Mouse (Mus musculus): ENCODE results near the gene Agap3.

The Agap3 gene

DNA sequence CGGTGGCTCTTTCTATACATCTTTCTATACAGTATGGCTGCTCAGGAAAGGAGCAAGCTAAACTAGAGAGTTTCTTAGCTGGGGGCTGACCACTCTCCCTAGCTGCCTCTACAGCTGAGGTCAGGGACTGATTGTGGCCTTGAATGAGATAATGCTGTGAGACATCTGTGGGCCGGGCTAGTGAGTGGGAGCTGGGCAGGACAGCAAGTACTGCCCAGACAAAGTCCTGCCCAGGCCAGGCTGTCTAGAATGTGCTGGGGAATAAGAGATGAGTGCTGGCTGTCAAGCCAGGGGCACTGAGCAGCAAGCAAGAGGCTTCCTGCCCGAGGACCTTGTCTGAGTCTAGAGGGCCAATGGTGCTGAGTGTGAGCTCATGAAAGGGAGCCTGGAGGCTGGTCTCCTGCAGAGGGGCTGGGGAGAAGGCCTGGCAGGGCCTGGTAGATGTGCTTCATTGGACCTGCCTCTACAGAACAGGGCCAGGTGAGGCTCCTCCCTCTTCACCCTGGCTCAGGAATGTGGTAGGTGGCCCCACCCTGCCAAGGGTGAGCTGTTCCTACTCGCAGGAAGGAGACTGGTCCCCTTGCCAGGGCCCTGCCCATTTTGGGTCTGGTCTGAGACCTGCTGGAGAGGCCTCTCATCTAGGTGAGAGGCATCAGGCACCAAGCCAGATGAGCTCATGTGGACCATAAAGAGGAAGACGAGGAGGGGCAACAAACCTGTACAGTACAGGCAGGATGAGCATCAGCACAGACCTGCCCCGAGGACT, 23.7 kb downstream of the Agap3 start:
- peak; percentile 84 for DNase-seq

DNA sequence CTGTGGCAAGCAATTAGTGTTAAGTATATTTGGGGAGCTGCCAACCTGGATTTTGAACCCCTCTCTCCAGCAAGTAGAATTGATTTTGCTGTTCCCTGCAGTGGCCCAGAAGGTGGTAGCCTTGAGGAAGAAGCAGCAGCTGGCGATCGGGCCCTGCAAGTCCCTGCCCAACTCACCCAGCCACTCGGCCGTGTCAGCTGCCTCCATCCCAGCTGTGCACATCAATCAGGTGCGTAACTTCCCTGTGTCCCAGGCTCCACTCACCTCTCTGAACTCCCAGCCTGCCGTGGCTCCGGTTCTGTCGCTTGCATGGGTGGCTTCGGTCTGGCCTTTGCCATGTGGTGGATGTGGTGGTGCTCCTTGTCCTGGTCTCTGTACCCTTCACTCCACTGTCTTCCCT, 25.9 kb downstream of the Agap3 start:
- DNase-seq, result no peak

DNA sequence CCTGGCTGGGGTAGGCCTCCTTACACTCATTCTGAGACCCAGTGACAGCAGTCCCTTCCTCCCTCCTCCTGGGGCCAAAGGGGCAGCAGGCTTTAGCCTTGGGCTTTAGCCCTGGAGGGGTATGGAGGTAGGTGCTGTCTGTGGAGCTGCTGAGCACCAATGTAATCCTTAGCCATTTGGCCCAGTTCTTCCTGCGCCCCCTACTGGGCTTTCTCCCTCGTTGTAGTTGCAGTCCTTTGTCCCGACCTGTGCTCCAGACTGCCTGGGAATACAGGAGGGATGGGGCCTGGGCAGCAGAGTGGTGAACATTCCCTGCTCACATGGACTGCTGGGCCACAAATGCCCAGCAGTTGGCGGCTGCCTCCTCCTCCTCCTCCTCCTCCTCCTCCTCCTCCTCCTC, 29.7 kb downstream of the Agap3 start:
- DNase-seq, result peak; percentile 78

DNA sequence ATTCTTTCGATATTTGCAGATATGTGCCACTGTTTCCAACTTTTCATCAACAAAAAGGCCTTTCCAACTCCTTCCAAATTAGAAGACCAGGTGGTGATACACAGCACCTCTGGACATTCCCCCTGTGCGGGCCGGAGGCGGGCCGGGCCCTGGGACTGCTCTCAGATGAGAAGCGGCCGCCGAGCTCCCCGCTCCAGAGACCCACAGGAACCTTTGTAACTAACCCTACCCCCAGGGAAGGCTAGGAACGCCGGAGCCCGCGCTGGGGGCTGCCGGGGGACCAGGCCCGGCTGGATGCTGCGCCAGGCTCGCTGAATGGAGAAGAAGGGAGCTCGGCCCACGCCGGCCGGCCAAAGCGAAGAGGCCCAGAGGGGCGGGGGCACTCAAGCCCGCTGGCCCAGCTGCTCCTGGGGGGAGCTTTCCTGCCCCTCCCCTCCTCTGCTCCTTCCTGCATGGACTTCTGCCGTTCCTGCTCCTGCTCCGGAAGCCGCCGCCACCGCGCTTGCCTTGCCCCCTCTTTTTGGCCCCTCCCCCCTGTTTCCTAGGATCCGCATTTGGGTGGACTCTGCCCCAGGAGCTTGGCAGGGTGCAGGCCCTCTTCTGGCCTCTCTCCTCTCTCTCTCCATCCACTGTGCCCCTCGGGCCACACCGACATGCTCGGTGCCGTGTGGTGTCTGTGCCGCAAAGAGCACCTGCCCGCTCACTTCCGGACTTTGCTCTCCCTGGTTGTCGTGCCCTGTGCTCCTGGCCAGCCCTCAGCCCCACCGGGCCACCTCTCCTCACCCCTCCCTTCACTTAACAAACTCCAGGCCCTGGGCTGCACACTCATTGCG, 30.5 kb downstream of the Agap3 start:
- DNase-seq, result no peak

DNA sequence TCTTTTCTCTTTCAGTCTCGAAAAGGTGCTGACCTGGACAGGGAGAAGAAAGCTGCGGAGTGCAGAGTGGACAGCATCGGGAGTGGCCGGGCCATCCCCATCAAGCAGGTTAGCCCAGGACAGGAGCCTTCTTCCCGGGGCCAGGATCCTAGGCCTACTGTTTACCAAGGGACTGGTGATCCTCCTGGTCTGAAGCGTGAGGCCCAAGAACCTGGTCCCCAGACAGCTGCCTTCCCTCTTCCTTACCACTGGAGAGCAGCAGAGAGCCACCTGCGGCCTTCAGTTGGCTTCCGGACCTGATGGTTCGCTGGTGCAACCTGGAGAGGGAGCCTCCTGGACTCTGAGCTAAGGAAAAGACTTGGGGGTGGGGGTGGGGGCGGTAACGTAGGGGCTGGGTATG, 31.3 kb downstream of the Agap3 start:
- DNase-seq, result peak; percentile 63

DNA sequence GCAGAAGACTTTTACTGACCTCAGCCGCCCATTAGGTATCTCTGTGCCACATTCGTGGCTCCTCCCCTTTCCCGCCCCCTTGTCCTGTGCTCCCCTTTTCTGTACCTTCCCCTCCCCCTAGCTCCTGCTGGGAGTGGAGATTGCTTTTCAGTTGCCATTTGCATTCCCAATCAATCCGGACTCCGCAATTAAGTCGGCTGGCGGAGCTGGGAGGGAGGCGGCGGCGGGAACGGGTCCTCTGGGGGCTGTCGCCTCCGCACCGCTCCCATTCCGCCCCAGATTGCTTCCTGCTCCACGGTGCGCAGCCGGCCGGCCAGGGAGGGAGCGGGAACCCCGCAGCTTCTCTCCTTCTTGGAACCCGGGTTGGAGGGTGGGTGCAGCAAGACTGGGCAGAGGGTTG, 33.0 kb downstream of the Agap3 start:
- no peak for DNase-seq

DNA sequence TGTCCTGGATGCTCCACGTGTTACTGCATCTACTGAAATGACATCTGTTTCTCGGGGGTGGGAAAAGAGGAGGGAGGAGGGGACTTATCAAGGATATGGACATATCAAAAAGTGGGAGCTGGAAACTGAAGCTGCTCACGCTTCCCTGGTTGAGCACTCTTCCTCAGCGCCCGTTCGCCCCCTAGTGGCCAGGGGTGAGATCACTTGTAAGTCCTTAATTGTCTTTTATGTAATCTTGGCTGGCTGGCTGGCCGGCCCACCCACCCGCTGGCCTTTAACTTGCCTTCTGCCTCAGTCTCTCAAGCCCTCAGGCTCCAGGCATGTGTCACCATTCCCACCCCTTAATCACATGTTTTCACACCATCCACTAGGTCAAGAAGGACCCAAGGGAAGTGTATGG, 34.1 kb downstream of the Agap3 start:
- peak; percentile 94 for DNase-seq

DNA sequence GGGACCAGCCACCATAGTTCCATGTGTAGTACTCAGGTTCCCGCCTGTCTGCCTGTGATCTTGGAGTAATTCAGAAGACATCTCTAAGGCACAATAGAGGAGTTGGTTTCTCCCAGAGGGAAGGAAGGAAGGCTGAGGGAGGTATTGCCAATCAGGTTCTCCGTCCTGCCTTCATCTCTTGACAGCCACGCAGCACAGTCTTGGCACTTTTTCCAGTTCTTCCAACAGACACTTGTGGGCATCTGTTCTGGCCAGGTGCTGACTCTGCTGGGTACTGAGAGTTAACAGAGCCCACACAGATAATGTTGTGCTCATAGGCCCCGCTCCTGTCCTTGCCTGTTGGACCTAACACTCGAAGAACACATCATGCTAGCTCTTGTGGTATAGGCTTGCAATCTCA, 34.8 kb downstream of the Agap3 start:
- DNase-seq, result no peak

DNA sequence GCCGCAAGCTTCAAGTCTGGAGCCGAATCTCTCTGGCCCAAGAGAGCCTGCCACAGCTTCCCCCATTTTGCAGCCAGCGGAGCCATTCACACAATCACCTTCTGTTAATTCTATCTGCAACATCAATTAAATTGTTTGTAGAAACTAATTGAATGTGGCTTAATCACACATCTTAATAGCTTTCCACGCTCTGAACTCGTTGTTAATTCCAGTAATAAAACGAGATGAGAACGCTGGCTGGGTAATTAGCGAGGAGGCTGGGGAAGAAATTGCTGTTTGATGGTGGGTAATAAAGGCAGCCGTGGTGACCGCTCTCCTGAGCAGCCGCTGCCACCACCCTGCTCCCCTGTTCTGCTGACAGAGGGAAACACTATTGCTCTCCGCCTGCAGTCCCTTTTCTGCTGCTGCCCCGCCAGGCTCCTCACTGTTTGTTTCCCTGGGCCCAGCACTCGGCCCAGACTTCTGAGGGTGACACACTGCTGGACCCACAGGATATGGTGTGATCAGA, 38.5 kb downstream of the Agap3 start:
- no peak for DNase-seq

DNA sequence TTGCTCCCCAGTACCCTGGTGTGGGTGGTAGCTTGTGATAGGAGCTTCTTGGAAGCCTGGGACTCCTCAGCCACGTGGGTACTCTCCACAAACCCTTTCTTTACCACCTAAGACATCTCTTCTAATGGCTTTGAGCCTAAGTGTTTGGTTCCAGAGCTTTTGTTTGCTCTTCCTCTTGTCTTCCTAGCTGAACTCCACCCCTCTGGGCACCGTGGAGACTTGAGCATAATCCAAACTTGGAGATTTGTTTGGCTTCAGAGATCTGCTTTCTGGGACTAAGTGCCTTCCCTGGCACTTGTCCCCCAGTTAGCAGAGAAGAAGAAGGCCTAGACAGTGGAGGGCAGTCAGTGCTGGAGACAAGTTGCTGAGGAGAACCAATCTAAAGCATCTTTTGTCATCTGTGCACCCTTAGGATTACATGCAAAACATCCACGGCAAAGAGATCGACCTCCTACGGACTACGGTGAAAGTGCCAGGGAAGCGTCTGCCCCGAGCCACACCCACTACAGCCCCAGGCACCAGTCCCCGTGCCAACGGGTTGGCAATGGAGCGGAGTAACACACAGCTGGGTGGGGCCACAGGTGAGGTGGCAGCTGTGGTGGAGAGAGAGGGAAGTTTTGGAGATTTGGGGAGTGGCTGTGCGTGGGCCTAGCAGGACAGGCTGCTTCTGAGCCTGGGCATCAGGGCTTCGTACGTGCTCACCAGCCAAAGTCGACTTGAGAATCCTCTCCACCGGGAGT, 40.7 kb downstream of the Agap3 start:
- DNase-seq, result peak; percentile 25

DNA sequence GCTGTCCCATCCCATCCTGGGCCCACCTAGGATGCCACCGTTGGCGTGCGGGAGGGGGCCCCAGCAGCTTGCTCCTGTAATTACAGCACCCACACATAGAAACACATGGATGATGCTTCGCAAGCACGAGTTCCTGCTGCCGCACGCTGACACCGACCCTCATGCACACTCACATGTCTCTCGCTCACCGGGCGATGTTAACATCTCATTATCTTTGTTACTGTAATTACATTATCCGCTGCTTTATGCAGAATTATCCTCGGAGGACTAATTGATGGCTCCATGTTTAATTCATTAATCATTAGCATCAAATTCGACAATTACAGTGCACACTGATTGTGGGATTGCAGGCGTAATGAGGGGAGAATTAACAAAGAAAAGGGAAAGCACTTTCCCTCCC, 43.0 kb downstream of the Agap3 start:
- DNase-seq, result no peak

DNA sequence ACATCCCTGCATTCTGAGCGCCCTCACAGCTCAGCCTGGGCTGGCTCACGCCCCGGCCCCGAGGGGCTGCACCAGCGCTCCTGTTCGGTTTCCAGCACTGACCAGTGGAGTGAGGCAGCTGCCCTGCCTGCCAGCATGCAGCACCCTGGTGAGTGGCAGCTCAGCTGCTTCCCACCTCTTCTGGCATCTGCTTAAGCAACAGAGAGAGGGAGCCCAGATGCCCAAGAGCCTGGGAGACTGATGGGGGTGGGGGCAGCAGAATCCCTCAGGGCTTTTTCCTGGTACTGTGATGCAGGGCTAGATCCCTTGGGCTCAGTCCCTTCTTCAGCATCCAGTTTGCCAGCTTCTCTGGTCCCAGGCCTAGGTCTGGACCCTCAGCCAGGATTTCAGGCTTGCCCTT, 44.8 kb downstream of the Agap3 start:
- no peak for DNase-seq

DNA sequence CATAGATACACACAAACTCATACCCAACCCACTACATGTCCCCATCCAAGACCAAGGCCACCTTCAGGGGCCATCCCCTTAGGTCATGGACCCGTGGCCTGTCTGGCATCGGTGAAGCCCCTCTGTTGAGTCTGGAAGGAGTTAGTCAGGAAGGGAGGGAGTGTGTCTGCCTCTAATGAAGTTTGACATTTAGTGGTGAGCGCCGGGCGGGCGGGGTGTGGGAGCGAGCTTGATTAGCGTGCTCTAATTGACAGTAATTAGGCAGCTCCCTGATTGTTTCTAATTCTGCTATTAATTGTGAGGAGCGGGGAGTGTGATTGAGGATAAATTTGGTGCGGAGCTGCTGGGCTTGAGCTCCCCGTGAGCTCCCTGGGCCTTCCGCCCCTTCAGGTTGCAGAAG, 45.5 kb downstream of the Agap3 start:
- no peak for DNase-seq

DNA sequence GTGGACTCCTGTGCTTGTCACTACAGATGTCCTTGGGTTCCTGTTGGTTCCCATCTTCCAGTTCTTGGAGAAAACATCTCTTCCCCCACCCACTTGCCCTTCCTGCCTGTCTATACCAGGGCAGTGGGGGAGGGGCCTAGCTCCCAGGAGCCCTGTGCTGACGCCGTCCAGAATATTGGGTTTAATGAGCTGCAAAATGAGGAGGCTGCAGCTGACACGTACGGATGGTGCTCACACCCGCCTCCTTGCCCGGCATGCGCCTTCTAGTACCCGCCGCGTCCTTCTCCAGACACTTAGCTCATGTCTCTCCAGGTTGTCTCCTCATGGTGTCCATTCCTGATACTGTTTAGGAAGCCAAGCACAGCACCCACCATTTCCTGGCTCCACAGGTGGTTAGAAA, 47.1 kb downstream of the Agap3 start:
- no peak for DNase-seq

DNA sequence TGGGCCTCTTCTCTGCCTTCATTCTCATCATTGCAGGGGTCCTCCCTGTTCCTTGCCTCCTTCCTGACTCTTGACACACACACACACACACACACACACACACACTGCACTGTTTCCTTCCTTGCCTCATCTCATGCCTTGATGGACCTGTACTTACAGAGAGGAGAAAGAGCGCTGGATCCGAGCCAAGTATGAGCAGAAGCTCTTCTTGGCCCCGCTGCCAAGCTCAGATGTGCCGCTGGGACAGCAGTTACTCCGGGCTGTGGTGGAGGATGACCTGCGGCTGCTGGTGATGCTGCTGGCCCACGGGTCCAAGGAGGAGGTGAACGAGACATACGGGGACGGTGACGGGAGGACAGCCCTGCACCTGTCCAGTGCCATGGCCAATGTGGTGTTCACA, 48.9 kb downstream of the Agap3 start:
- DNase-seq, result no peak

DNA sequence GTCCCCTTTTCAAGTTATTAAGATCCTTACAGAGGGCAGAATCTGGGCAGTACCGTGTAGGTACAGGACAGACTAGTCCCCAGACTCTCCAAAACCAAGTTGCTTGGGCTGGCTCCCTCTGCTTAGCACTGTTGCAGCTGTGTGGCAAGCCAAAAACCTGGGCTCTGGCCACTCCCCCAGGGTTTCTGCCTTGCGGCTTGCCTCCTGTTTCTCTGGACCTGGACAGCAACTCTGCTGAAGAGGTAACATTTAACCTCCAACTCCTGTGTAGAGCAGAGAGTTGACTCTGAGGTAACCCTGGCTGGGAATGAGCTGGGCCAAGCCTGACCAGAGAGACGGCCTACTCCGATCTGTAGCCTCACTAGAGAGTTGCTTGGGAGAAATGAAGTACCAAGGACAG, 50.8 kb downstream of the Agap3 start:
- DNase-seq, result no peak

DNA sequence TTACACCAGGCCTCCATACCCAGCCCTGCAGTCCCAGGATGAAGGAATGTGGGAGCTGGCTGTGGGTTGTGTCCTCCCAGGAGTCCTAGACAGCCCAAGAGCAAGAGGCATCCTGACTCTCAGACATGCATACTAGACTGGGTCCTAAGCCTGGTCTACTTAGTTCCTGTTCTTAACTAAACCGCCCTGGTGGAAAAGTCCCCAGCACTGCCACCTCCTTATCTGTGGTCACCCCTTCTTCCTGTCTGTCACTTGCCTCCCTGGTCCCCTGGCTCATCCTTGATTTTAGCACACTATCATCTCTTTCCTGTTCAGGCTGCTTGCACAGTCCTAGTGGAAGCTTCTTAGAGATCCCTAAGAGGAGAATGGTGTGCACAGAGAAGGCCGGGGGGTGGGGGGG, 53.5 kb downstream of the Agap3 start:
- no peak for DNase-seq

DNA sequence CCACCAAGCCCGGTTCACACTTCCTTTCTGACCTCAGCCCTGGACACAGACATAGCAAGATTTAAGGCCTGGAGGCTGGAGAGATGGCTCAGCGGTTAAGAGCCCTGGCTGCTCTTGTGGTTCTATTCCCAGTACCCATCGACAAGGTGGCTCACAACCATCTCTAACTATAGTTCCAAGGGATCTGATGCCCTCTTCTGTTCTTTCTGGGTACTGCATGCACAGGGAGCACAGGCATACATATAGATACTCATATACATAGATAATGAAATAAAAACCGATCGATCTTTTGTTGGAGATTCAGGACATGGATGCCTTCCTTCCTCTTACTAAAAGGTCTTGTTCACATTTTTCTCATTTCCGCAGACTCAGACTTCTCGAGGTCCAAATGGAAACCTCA, 56.4 kb downstream of the Agap3 start:
- DNase-seq, result no peak

DNA sequence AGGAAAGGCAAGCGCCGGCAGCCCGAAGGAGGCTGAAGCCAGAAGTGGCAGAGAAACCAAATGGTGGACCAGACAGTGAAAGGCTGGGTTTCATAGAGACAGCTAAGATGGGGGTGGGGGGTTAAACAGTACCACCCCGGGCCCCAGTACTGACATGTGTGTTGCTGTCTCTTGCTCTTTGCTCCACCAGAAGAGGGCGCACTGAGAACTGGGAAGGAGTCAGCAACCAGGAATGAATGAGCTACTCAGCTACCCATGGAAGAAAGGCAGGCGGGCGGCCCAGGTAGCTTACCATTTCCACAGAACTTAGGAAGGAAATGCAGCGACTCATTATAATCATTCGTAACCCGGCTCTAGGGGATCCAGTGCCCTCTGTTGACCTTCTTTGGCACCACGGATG, 58.7 kb downstream of the Agap3 start:
- peak; percentile 65 for DNase-seq

DNA sequence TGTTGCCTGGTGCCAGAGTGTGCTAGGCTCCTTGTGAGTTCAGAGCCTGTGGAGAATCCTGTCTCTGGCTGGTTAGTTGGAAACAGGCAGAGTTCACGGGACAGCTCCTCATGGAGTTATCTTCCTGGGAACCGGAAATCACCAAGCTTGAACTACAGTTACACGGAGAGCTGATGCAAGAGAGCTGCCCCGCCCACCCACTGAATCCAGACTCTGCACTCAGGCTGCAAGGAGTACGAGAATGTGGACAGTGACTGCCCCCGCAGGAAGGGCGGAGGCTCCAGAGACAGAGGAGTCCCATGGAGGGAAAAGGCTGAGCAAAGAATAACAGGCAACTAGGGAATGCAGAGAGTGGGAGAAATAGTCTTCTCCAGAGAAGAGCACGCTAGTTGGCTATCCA, 60.3 kb downstream of the Agap3 start:
- DNase-seq, result peak; percentile 23

DNA sequence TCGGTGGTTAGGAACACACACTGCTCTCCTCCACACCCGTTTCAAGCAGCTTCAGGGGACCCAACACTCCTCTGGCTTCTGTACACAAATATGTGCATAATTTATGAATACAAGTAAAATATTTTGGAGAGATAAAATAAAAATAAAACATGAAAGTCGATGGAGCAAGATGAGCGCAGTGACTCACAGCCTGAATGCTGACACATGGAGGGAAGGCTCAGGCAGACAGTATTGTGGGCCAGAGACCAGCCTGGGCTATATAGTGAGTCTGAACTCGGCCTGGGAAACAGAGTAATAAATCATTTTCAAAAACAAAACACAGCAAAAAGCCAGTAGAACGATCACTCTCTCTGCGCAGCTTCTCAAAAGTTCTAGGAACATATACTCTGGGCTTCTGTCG, 69.4 kb downstream of the Agap3 start:
- no peak for DNase-seq

DNA sequence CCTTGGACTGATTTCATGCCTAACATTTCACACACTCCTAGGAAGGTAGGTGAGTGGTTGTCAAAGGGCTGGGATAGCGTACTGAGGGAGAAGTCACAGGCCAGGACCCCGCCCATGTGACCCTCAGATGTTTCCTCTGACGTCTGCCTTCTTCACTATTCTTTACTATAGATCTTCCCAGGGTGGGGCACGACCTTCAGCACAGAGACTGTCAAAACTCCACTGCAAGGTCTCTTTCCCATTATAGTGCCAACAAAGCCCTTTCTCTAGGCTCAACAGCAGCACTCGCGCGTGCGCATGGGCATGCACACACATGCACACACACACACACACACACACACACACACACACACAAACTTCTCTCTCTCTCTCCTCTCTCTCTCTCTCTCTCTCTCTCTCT, 71.8 kb downstream of the Agap3 start:
- no peak for DNase-seq

DNA sequence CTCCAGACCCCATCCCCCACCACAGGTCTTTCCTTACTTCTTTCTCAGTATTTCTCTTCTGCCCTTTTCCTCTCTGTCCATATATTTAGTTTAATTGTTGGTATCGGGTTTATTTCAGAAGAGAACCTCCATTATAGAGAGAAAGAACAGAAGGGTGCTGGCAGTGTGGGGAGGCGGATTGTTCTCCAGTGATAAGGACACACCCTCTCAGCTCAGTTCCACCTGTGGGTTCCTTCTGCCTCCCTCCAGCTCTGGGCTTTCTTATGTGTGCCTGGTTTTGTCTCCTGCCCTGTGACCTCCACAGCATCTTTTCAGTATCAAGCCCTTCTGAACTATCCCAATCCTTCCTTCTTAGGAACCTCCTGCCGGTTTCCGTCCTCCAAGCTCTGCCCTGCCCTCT, 72.5 kb downstream of the Agap3 start:
- DNase-seq, result no peak
